Mouse (Mus musculus): Measurements from ENCODE around the gene Mertk. TPM values are rescaled to one million over a fixed set of nuclear protein-coding genes. Genes with fewer than 3 reads are reported as not detected.
"Not testable (repeated sequence)": the region's sequence is repeated elsewhere in the genome, so short reads cannot be mapped to it uniquely, and the experiment has no call there.

Mertk gene
- 3.4 and 4.1 TPM in 2 replicates for polyA plus RNA-seq (2015; fragmentation: Nextera tagmentation; extraction: Ambion mirVana)

DNA sequence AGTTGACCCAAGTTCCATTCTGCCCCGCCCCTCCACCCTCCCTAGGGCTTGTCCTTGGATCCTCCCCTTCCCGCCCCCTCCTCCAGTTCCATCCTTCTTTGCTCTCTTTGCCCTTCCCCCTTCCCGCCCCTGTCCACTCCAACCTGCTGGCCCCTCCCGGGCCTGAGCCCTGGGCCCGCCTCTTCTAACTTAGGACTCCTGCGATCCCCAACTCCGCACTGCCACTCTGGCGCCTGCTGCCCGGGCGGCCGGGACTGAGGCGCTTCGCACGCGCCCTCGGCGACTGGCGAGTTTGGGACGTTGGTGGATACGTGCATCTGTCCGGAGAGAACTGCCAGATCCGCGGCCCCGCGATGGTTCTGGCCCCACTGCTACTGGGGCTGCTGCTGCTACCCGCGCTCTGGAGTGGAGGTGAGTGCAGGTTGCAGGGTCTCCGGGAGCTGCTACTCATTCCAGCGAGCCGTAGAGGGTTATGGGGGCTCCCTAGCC lies at the start of gene Mertk:
Gene Mertk, plus strand, starts transcription at position 264 of the 489 bp plus-strand sequence.
- under 1% methylated on average over 30 of the region's 30 CpGs for WGBS (ENCODE audit: insufficient replicate concordance)
- peak within 1 kb of the TSS; percentile 53 for H3K27ac ChIP-seq
- peak; percentile 87 for ATAC-seq (ENCODE audit: low read depth)
- H3K36me3 ChIP-seq, result no peaks in the 10 kb centered on the region
- peaks cover 8% of the 10 kb centered on the region for H3K4me1 ChIP-seq (replicated peaks)
- H3K27me3 ChIP-seq, result peaks cover 51% of the 10 kb centered on the region
- peak within 1 kb of the TSS; percentile 60 for H3K4me3 ChIP-seq (replicated peaks)
- H3K9me3 ChIP-seq (replicated peaks), result no peaks in the 10 kb centered on the region
- H3K9ac ChIP-seq, result peak within 1 kb of the TSS; percentile 68
- peak; percentile 33 for DNase-seq
- peak within 1 kb of the TSS; percentile 61 for H3K4me2 ChIP-seq

DNA sequence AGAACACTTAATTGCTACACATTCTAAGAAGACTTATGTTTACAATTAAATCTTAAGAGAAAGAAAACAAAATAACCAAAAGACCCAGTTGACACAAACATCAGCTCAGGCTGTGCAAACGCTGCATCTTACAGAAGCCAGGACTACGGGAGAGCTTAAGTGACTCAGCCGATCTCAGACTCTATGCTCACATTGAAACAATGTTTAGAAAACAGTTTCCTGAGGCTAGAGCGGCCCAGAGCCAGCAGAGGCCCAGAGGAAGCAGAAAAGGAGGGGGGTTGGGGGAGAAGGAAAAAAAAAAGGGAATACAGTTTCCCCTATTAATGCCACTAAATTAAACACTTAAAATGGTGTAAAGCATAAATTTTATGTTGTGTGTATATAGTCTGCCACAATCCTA lies 18.1 kb upstream of the Mertk start:
- no peaks in the 10 kb centered on the region for H3K9me3 ChIP-seq (replicated peaks)
- H3K4me2 ChIP-seq, result no peak overlapping the region
- H3K9ac ChIP-seq, result no peak overlapping the region
- ATAC-seq (ENCODE audit: low read depth), result no peak
- peaks cover 14% of the 10 kb centered on the region for H3K4me1 ChIP-seq (replicated peaks)
- H3K4me3 ChIP-seq (replicated peaks), result no peak overlapping the region
- no peak overlapping the region for H3K27ac ChIP-seq
- 55% methylated on average over 4 of the region's 4 CpGs for WGBS (ENCODE audit: insufficient replicate concordance)
- H3K36me3 ChIP-seq, result peaks cover 73% of the 10 kb centered on the region
- no peaks in the 10 kb centered on the region for H3K27me3 ChIP-seq
- DNase-seq, result no peak

DNA sequence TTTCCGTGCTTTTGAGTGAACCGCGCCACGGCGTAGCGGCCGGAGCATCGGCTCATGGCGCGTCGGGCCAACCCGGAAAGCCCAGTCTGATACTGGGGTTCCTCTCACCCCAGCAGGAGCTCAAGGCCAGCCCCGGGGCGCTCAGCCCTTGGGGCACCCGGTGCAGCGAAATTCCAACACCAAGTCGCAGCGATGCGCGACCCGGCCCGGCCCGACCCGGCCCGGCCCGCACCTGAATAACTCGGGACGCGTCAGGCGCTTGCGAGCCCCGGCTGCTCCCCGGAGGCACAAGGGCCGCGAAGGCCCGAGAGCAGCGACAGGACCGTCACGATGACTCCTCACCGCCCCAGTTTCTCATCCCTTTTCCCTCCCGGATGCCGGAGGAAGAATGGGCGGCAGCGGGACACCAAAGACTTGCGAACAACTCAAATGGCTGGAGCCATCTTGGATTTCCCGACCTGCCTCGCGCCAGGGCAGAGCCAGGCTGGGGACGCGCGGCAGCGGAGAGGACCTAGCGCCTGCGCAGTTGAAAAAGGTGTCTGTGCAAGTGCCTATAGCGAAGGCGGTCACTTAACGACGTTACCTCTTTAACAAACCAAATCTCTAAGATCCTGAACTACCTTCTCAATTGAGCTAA lies 11.7 kb upstream of the Mertk start, which contains the start of gene Anapc1:
Gene Anapc1, minus strand, starts transcription at position 471 of the 637 bp plus-strand sequence.
- Histone ChIP-seq H3K27me3 (no peaks in the 10 kb centered on the region), H3K9me3 (replicated peaks) (no peaks in the 10 kb centered on the region), H3K36me3 (peaks cover 29% of the 10 kb centered on the region), H3K4me2 (peak within 1 kb of the TSS; percentile 72), H3K27ac (peak within 1 kb of the TSS; percentile 85), H3K4me3 (replicated peaks) (peak within 1 kb of the TSS; percentile 95), H3K9ac (peak within 1 kb of the TSS; percentile 97), H3K4me1 (replicated peaks) (peaks cover 26% of the 10 kb centered on the region)
- WGBS (ENCODE audit: insufficient replicate concordance), result under 1% methylated on average over 58 of the region's 58 CpGs
- DNase-seq, result peak; percentile 86
- peak; percentile 95 for ATAC-seq (ENCODE audit: low read depth)

DNA sequence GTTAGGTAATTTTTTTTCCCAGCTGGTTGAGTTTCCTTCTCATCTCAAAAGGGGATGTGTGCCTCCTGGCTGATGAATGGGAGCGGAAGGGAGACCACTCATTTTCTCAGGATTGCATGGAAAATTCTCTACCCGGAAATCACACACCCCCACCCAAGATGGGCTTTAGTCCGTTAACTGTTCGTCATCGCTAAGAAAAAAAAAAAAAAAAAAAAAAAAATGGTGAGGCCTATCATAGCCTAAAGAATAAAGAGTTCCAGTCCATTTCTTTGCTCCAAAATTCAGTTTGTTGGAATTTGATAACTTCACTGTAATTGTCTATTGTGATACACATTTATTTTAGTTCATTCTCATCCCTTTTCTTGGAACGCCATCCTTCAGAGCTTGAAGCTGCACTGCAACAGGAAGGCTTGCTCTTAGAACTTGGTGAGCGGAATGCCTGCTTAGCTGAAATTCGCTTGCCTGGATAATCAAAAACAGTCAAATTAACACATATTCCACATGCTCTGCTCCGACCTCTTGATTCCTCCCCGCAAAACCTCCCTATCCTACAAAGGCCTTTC lies 11.1 kb upstream of the Mertk start:
- Histone ChIP-seq H3K4me2 (peak overlapping the region; percentile 72), H3K9me3 (replicated peaks) (no peaks in the 10 kb centered on the region), H3K4me3 (replicated peaks) (peak overlapping the region; percentile 95), H3K4me1 (replicated peaks) (peaks cover 26% of the 10 kb centered on the region), H3K27me3 (no peaks in the 10 kb centered on the region), H3K9ac (peak overlapping the region; percentile 97), H3K27ac (peak overlapping the region; percentile 85; the same call in 1 of the 2 replicates), H3K36me3 (peaks cover 25% of the 10 kb centered on the region)
- no peak for DNase-seq
- 42% methylated on average over 10 of the region's 10 CpGs for WGBS (ENCODE audit: insufficient replicate concordance)
- peak; percentile 39 for ATAC-seq (ENCODE audit: low read depth)

DNA sequence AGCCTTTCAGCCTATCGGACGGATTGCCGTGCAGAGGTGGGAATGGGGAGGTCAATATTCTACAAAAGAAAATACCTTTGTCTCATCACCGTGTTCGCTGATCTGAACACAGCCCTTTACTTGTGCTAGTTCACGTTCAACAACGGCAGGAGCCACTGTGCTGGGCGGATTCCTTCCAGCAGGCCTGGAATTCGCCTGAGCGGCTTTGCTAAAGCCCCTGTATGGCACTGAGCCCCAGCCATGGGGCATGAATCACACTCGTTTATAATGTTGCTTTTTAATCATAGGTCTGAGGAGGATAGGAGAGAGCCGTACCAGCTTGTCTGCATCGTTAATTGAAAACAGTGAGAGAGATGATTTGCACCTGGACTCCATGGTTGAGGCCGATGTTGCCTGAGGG lies 6.4 kb upstream of the Mertk start:
- H3K4me3 ChIP-seq (replicated peaks), result no peak overlapping the region
- DNase-seq (no peak), ATAC-seq (ENCODE audit: low read depth) (no peak)
- H3K9ac ChIP-seq, result no peak overlapping the region
- peaks cover 17% of the 10 kb centered on the region for H3K27me3 ChIP-seq
- H3K9me3 ChIP-seq (replicated peaks), result no peaks in the 10 kb centered on the region
- H3K27ac ChIP-seq, result no peak overlapping the region
- no peaks in the 10 kb centered on the region for H3K36me3 ChIP-seq
- peaks cover 7% of the 10 kb centered on the region for H3K4me1 ChIP-seq (replicated peaks)
- no peak overlapping the region for H3K4me2 ChIP-seq
- WGBS (ENCODE audit: insufficient replicate concordance), result 75% methylated on average over 14 of the region's 14 CpGs

DNA sequence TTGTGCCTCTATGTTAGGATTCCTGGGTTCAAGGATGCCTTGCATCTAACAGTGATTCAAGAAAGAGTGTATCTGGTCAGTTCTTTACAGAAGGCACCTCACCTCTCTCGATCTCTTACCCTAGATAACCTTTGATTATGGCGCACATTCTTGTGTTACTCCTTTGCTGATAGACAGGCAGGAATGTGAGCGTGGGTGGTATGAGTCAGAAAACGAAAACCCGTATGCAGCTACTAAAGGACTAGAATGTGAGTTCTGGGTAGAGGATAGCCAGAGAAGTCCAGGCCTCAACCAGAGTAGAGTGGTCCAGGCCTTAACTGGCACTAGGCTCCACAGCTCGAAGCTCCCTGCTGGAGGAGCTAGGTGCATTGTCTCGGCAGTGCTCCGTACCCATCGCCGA lies 6.0 kb upstream of the Mertk start:
- H3K9me3 ChIP-seq (replicated peaks), result no peaks in the 10 kb centered on the region
- H3K9ac ChIP-seq, result no peak overlapping the region
- WGBS (ENCODE audit: insufficient replicate concordance), result 74% methylated on average over 10 of the region's 10 CpGs
- H3K27ac ChIP-seq, result no peak overlapping the region
- H3K27me3 ChIP-seq, result peaks cover 21% of the 10 kb centered on the region
- ATAC-seq (ENCODE audit: low read depth) (no peak), DNase-seq (no peak)
- H3K36me3 ChIP-seq, result no peaks in the 10 kb centered on the region
- H3K4me1 ChIP-seq (replicated peaks), result peaks cover 3% of the 10 kb centered on the region
- H3K4me3 ChIP-seq (replicated peaks), result no peak overlapping the region
- no peak overlapping the region for H3K4me2 ChIP-seq

DNA sequence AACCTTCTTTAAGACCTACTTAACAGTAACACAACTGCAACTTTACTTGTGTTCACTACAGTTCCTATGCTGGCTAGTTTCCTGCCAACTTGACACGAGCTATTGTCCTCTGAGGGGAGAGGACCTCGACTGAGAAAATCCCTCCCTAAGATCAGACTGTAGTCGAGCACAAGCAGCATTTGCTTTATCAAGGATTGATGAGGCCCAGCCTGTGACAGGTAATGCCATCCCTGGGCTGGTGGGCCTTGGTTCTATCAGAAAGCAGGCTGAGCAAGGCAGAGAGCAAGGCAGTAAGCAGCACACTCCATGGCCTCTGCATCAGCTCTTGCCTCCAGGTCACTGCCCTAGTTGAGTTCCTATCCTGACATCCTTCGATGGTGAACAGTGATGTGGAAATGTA lies 5.5 kb upstream of the Mertk start:
- Histone ChIP-seq H3K27me3 (peaks cover 26% of the 10 kb centered on the region), H3K36me3 (no peaks in the 10 kb centered on the region), H3K4me3 (replicated peaks) (no peak overlapping the region), H3K4me1 (replicated peaks) (no peaks in the 10 kb centered on the region), H3K9ac (no peak overlapping the region), H3K9me3 (replicated peaks) (no peaks in the 10 kb centered on the region), H3K4me2 (no peak overlapping the region), H3K27ac (no peak overlapping the region)
- DNase-seq (no peak), ATAC-seq (ENCODE audit: low read depth) (no peak)
- WGBS (ENCODE audit: insufficient replicate concordance), result 48% methylated on average over 4 of the region's 4 CpGs

DNA sequence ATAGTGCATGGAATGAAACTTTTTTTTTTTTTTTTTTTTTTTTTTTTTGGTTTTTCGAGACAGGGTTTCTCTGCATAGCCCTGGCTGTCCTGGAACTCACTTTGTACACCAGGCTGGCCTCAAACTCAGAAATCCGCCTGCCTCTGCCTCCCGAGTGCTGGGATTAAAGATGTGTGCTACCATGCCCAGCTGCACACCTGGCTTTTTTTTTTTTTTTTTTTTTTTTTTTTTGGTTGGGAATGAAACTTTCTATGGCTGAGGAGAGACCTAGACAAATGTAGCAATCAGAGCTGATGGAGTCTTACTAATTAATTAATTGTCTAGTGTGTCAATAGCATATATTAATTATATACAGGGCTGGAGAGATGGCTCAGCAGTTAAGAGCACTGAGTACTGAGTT lies 4.9 kb upstream of the Mertk start:
- not testable (repeated sequence) for H3K4me3 ChIP-seq (replicated peaks); H3K27ac ChIP-seq; H3K4me1 ChIP-seq (replicated peaks); H3K9me3 ChIP-seq (replicated peaks); H3K36me3 ChIP-seq; H3K4me2 ChIP-seq; DNase-seq; H3K9ac ChIP-seq; ATAC-seq (ENCODE audit: low read depth)
- 64% methylated on average over 3 of the region's 3 CpGs for WGBS (ENCODE audit: insufficient replicate concordance)
- H3K27me3 ChIP-seq, result peaks cover 32% of the 10 kb centered on the region

DNA sequence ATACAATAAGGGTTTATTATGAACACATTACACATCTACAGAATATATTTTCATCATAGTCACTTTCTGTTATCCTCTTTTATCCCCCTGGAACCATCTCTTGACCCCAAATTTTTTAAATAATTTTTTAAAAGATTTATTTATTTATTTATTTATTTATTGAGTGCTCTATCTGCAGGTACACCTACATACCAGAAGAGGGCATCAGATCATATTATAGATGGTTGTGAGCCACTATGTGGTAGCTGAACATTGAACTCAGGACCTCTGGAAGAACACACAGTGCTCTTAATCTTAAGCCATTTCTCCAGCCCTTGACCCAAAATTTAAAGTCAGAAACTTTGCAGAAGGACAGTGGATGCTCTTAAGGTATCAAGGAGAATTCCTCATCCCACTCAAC lies 4.2 kb upstream of the Mertk start:
- Histone ChIP-seq H3K4me3 (replicated peaks) (no peak overlapping the region), H3K27ac (no peak overlapping the region), H3K36me3 (no peaks in the 10 kb centered on the region), H3K4me1 (replicated peaks) (no peaks in the 10 kb centered on the region; the same call in 1 of the 2 replicates), H3K4me2 (no peak overlapping the region), H3K9me3 (replicated peaks) (no peaks in the 10 kb centered on the region), H3K9ac (no peak overlapping the region), H3K27me3 (peaks cover 39% of the 10 kb centered on the region)
- no peak for DNase-seq
- no peak for ATAC-seq (ENCODE audit: low read depth)

DNA sequence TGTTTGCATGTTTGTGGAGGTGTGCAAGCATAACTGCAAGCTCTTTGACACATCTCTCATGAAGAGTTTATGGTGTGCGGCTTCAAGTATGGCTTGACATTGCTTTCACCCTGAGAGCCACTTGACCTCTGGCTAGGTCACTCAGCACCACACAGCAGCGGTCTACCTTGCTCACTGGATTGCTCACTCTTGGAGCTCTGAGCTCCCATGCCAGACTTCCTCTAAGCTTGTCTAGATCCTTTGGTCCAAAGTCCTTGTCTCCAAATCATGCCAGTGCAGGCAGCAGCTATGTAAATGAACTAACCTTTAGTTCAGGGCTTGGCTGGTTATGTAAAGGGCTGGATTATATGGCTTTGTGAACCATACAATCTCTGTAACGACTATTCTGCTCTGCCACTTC lies 2.3 kb upstream of the Mertk start:
- no peaks in the 10 kb centered on the region for H3K9me3 ChIP-seq (replicated peaks)
- no peak overlapping the region for H3K4me3 ChIP-seq (replicated peaks)
- H3K36me3 ChIP-seq, result no peaks in the 10 kb centered on the region
- H3K9ac ChIP-seq, result no peak overlapping the region
- 69% methylated on average over 3 of the region's 3 CpGs for WGBS (ENCODE audit: insufficient replicate concordance)
- no peak for ATAC-seq (ENCODE audit: low read depth)
- H3K4me1 ChIP-seq (replicated peaks), result no peaks in the 10 kb centered on the region; the same call in 1 of the 2 replicates
- H3K27ac ChIP-seq, result no peak overlapping the region
- H3K4me2 ChIP-seq, result no peak overlapping the region
- H3K27me3 ChIP-seq, result peaks cover 51% of the 10 kb centered on the region
- no peak for DNase-seq

DNA sequence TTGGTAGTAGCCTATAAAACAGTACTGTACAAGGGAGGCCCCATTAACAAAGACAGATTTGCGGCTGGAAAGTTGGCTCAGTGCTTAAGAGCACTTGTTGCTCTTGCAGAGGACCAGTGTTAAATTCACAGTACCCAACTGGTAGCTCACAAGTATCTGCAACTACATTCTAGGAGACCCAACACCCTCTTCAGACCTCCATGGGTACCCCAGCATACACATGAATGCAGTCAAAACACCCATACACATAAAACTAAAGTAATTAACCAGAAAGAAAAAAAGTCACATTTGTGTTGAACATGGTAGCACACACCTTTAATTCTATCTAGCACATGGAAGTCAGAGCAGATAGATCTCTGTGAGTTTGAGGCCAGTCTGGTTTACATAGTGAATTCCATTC lies 1.7 kb upstream of the Mertk start:
- DNase-seq (no peak), ATAC-seq (ENCODE audit: low read depth) (no peak)
- H3K9me3 ChIP-seq (replicated peaks), result no peaks in the 10 kb centered on the region
- H3K36me3 ChIP-seq, result no peaks in the 10 kb centered on the region
- H3K27me3 ChIP-seq, result peaks cover 51% of the 10 kb centered on the region
- H3K4me3 ChIP-seq (replicated peaks), result no peak overlapping the region
- H3K9ac ChIP-seq, result no peak overlapping the region
- WGBS (ENCODE audit: insufficient replicate concordance), result 77% methylated on average over 1 of the region's 1 CpGs
- H3K4me1 ChIP-seq (replicated peaks), result no peaks in the 10 kb centered on the region; the same call in 1 of the 2 replicates
- no peak overlapping the region for H3K4me2 ChIP-seq
- H3K27ac ChIP-seq, result no peak overlapping the region

DNA sequence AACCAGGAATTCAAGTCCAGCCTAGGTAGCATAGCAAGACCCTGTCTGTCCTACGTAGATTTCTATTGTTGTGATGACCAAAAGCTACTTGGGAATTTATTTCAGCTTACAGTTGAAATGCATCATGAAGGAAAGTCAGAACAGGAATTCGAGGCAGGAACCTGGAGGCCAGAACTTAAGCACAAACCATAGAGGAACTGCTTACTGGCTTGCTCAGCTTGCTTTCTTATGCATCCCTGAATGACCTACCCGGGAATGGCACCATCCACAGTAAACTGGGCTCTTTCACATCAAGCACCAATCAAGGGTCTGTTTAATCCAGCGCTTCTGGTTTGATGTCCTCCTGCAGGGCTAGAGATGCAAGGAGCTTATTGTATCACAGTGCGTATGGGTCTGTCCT lies 1.2 kb upstream of the Mertk start:
- Histone ChIP-seq H3K4me2 (no peak overlapping the region), H3K4me1 (replicated peaks) (peaks cover 2% of the 10 kb centered on the region), H3K9ac (no peak overlapping the region), H3K27ac (no peak overlapping the region), H3K36me3 (no peaks in the 10 kb centered on the region), H3K4me3 (replicated peaks) (no peak overlapping the region), H3K9me3 (replicated peaks) (no peaks in the 10 kb centered on the region), H3K27me3 (peaks cover 51% of the 10 kb centered on the region)
- 40% methylated on average over 5 of the region's 5 CpGs for WGBS (ENCODE audit: insufficient replicate concordance)
- ATAC-seq (ENCODE audit: low read depth) (no peak), DNase-seq (no peak)
